Mouse (Mus musculus) kidney, adult 9 months (tissue): ENCODE data around the gene Ahnak.

Experiments
- DNase-seq: peaks from one replicate; pipeline ENCODE4 v3.0.0; 2022

Gene Ahnak

GRCm38 (mm10) chr19:8974638-8975037 is 14.4 kb upstream of the Ahnak start:
- no peak for DNase-seq

GRCm38 (mm10) chr19:8975491-8975890 is 13.6 kb upstream of the Ahnak start:
- DNase-seq = no peak

- peak; percentile 59 for DNase-seq
Measured at GRCm38 (mm10) chr19:8976535-8976934, 12.5 kb upstream of the Ahnak start.

- no peak for DNase-seq
Measured at GRCm38 (mm10) chr19:8980771-8981170, 8.3 kb upstream of the Ahnak start.

DNA sequence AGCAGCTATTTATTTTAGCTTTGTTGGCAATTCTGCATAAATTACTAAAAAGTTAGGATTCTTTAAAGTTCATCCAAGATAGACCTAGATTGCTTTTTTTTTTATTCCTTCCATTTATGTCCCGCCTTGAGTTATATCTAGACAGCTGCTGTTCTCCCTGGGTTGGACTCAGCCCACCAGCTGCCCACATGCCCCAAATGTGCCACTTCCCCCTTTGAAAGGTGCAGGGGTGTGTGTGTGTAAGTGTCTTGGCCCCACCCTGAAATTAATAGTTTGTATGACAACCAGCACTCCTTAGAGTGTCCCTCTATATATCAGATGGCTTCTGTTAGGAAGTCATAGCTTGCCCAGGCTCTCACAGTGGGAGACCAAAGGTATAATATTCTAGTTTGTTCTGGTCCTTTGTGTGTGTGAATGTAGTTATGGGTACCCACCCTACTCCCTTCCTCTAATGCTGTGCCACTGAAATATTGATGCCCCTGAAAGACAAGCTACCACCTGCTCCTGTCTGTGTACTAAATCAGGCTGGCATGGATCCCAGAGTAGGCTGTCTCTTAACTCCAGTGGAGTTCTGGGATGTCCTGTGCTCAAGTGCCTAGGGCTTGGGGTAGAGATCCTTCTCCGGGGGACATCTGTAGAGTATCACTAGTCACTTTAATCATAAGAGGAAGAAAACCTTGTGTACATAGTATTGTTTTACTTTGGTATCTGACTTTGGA is 7.5 kb upstream of the Ahnak start:
- no peak for DNase-seq

GRCm38 (mm10) chr19:8982303-8983149 is 6.6 kb upstream of the Ahnak start:
- no peak for DNase-seq

- no peak for DNase-seq
Measured at GRCm38 (mm10) chr19:8983150-8983650, 5.9 kb upstream of the Ahnak start.

- DNase-seq = peak; percentile 52
Measured at GRCm38 (mm10) chr19:8984255-8984868, 4.7 kb upstream of the Ahnak start.

DNA sequence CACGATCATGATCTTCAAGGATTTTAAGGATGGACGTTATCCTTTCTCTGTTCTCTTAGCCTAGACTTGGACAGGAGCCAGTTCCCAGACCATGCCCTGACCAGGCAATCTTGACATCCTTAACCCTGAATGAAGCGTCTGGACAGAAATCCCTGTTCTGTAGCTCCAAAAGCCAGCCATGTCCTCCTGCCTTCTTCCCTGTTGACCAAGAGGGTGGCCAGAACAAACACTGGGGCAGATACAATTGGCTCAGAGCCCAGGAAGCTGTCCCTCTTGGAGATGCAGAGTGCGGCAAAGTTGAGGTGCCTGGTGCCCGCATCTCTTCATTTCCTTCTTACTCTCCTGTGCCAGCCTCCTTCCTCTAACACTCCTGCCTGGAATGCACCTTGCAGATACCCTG is 3.2 kb upstream of the Ahnak start:
- no peak for DNase-seq

DNA sequence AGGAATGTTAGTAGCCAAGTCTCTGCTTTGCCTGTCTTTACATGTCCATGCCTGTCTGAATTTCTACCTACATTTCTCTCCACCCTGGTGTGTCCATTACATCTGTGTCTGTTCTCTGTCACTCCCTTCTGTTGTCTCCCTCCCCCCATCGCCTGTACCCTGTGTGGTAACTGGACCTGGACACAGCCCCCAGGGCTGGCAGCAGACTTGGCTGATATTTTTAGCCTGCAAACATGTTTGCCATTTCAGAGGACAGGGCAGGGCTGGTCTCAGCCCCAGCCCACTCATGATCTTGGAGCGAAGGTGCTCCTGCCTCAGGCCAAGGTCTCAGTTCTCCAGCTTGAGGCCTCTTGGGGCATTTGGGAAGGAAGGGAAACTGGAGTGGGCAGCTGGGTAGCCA is 1.3 kb upstream of the Ahnak start:
- no peak for DNase-seq

DNA sequence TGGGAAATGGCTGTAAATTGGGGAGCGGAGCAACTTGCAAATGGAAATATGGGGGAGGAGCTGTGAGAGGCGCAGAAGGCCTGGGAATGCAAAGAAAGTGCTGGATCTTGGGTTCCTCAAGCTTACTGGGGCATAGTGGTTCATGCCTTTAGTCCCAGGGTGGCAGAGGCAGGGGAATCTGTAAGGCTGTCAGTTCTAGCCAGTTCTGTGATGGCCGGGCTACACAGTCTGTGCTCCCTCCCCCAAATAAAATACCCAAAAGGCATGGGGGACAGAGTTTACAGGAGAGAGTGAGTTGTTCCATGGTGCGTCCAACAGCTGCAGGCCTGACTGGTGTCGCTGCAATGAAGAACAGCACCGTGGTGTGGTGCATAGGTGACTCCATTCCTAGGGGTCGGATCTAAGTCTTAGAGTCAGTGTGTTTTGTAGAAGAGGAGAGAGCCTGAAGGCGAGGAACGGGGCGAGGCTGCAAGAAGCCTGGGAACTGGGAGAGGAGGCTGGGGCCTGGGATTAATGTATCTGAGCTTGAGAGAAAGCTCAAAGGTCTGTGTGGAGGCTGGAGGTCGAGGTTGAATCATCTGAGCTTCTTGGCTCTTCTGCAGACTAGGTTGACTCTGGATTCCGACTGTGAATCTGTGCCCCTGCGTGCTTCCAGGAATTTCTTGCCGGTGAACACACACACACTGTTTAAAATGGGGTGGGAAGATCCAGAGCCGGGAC is 578 bp upstream of the Ahnak start:
- peak; percentile 53 for DNase-seq

DNA sequence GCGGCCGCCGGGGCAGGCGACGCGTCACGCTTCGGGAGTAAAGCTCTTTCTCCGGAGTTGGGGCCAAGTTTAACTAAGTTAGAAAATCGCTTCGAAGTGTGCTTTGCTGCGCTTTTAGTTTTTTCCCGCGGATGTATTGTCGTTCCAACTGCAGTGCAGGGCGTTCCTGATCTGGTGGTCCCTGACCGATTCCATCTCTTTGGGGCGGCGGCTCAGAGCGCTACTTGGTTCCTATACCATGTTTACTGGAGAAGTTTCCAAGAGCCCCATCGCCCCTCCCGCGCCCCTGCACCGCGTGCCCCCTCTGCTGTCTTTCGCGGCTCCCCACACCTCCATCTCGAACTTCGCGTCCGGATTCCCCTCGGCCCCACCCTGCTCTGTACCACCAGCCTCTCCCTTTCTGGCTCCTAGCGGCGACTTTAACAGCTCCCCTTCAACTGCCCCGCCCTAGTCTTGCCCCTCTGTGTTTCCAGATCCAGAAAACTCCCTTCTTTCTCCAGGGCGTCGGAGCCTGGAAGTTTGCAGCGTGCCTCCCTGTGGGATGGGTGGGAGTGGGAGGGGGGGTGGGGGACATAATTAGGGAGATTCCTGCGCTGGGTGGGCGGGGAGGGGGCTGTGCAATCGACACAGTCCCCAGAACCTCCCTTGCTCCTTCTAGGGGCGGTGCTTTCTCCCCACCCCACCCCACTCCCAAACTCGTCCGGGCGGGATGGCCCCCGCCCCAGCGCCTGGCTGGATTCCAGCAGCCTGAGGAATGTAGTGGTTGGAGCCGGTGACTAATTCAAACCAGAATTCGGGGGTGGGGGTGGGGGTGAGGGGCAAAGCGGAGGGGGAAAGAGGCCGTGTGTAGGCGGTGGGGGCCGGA is 715 bp downstream of the Ahnak start:
- peak; percentile 79 for DNase-seq

- DNase-seq = no peak
Measured at GRCm38 (mm10) chr19:8990432-8991102, 1.5 kb downstream of the Ahnak start.

GRCm38 (mm10) chr19:8991245-8991870 is 2.3 kb downstream of the Ahnak start:
- DNase-seq = no peak

- DNase-seq = peak; percentile 64
Measured at GRCm38 (mm10) chr19:8991871-8992735, 3.0 kb downstream of the Ahnak start.

- DNase-seq = peak; percentile 87
Measured at GRCm38 (mm10) chr19:8992769-8993624, 3.9 kb downstream of the Ahnak start.

GRCm38 (mm10) chr19:8993625-8993912 is 4.5 kb downstream of the Ahnak start:
- DNase-seq = no peak

DNA sequence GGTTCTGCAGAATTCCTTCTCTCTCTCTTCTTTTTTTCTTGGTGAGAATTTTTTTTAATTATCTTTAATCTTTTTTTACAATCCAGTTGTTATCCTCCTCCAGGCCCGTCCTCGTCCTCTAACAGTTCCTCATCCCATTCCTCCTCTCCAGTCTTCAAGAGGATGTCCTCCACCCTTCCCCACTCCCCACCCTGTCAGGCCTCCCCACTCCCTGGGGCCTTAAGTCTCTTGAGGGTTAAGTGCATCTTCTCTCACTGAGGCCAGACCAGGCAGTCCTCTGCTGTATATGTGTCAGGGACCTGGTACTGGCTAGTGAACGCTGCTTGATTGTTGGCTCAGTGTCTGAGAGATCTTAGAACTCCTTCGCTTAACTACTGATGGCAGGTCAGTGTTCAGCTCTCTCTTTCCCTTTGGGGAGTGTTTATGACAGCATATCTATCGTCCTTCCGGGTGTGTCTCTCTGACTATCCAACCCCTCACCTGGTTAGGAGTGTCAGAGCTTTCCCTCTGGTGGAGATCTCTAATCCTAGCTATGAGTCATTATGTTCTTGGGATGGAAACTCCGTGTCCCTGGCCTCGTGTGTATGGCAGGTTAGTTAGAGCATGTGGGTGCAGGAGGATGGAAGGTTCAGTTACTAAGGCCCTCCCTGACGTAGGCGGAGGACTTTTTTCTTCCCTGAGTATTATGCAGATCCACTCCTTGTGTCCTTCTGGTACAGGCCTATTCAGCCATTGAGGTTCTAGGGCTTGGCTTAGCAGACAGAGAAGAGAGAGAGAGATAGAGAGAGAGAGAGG is 5.9 kb downstream of the Ahnak start:
- no peak for DNase-seq
